In the genomic region with DNA sequence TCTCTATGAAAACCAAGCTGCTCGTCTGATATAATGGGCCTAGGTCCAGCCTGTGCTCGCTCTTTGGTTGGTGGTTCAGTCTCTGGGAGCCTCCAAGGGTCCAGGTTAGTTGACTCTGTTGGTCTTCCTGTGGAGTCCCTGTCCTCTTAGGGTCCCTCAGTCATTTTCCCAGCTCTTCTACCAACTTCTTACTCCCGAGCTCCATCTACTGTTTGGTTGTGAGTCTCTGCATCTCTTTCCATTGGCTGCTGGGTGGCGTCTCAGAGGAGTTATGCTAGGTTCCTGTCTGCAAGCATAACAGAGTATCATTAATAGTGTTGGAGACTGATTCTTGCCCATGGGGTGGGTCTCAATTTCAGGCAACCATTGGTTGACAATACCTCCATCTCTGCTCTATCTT, we compare ENCODE assay signal across 10 mouse cellular contexts. TPM values are rescaled to one million over a fixed set of nuclear protein-coding genes. Genes with fewer than 3 reads are reported as not detected.
A peak's percentile ranks its signal among the peaks of the same experiment; 100 is the strongest.
DNase-seq lines count a peak whose midpoint lies in the region; ATAC-seq and TF ChIP-seq lines count a peak whose summit lies in the region.
"Had no signal": no experiment of that assay in that cellular context is flagged by ENCODE, and none has a peak within 500 bp of the region (broad histone marks: within the 10 kb centered on the region; RNA-seq: fewer than 3 reads in every experiment).

No protein-coding gene starts in this region.

- ATAC-seq in kidney, embryonic 16.5 days (ENCODE audit: low FRiP score, low TSS enrichment) = no peak

- no peak overlapping the region for H3K27ac ChIP-seq in kidney, embryonic 16.5 days (ENCODE audit: low read length)
- H3K27ac ChIP-seq in ES-E14 (ENCODE audit: insufficient read depth, low read depth, low read length, poor library complexity, severe bottlenecking) = no peak overlapping the region
- H3K27ac ChIP-seq: limb, embryonic 15.5 days had no signal

- H3K4me1 ChIP-seq in kidney, embryonic 16.5 days (ENCODE audit: insufficient read depth, low read length) = no peaks in the 10 kb centered on the region
- H3K4me1 ChIP-seq in ES-E14 (ENCODE audit: control insufficient read depth in 2 of 2, insufficient read depth in 2 of 2, low read length in 2 of 2, poor library complexity in 1 of 2) = no peaks in the 10 kb centered on the region; a peak in 1 of 4 replicates
- H3K4me1 ChIP-seq: limb, embryonic 15.5 days had no signal

- in situ Hi-C loops in ES-E14 (cut with MboI; ENCODE audit: low sequenced_read_pairs in 2 of 2, unreplicated experiment in 2 of 2) = no loop called here

- H3K9me3 ChIP-seq in kidney, embryonic 16.5 days (ENCODE audit: low read length) = no peaks in the 10 kb centered on the region
- no peaks in the 10 kb centered on the region for H3K9me3 ChIP-seq in ES-E14 (ENCODE audit: control insufficient read depth, insufficient read depth, low read depth, low read length)
- H3K9me3 ChIP-seq: limb, embryonic 15.5 days had no signal

- H3K4me2 ChIP-seq in kidney, embryonic 16.5 days (replicated peaks; ENCODE audit: low read depth, low read length) = no peak overlapping the region
- H3K4me2 ChIP-seq: limb, embryonic 15.5 days had no signal

- peak; percentile 23 to 25 for DNase-seq in adrenal gland, postnatal 36 days
- DNase-seq in adrenal gland, adult 18-20 months (ENCODE audit: low spot score in 2 of 2) = no peak
- peak; percentile 26 for DNase-seq in kidney, adult 9 months
- DNase-seq in ES-E14 (ENCODE audit: low read depth, low spot score) = peak; percentile 11
- peak; percentile 16 to 27 for DNase-seq in kidney, postnatal 4 days
- no peak for DNase-seq in spleen, adult 18-20 months
- no peak for DNase-seq in cerebellum, adult 8-10 months

- H3K36me3 ChIP-seq in kidney, embryonic 16.5 days (ENCODE audit: insufficient read depth, low read length) = no peaks in the 10 kb centered on the region
- no peaks in the 10 kb centered on the region for H3K36me3 ChIP-seq in ES-E14 (ENCODE audit: control insufficient read depth, insufficient read depth, low read length, poor library complexity, severe bottlenecking)
- H3K36me3 ChIP-seq: limb, embryonic 15.5 days had no signal

- WGBS in kidney, embryonic 16.5 days = 30% methylated on average over 4 of the region's 4 CpGs

- H3K4me3 ChIP-seq in kidney, embryonic 16.5 days (ENCODE audit: low read length) = no peak overlapping the region
- no peak overlapping the region for H3K4me3 ChIP-seq in ES-E14 (ENCODE audit: insufficient read depth in 1 of 2, low read depth in 1 of 2, low read length in 2 of 2, poor library complexity in 1 of 2, severe bottlenecking in 1 of 2)
- H3K4me3 ChIP-seq: limb, embryonic 15.5 days had no signal

- no peak overlapping the region for H3K9ac ChIP-seq in kidney, embryonic 16.5 days (replicated peaks; ENCODE audit: low read length)
- no peak overlapping the region for H3K9ac ChIP-seq in ES-E14 (ENCODE audit: insufficient read depth, low read depth, low read length, poor library complexity, severe bottlenecking)
- H3K9ac ChIP-seq: limb, embryonic 15.5 days had no signal

- H3K27me3 ChIP-seq in kidney, embryonic 16.5 days (ENCODE audit: insufficient read depth, low read length) = no peaks in the 10 kb centered on the region
- H3K27me3 ChIP-seq: limb, embryonic 15.5 days had no signal

TF ChIP-seq in ES-E14, 5 proteins besides CTCF, POLR2A, EP300 and RAD21:
- TF ChIP-seq HCFC1 (IDR thresholded peaks at IDR 0.05; ENCODE audit: borderline replicate concordance, insufficient read depth, low read length) = no peak
- TF ChIP-seq ZC3H11A (IDR thresholded peaks at IDR 0.05; ENCODE audit: borderline replicate concordance, low read depth, low read length) = no peak
- TF ChIP-seq CHD2 (IDR thresholded peaks at IDR 0.05; ENCODE audit: low read depth, low read length) = no peak
- no peak for TF ChIP-seq ZNF384 (IDR thresholded peaks at IDR 0.05; ENCODE audit: low read depth, low read length)

RNA-seq across cellular contexts. Expression of a gene that starts 60.0 kb away (rescaled TPM):
- not detected for total RNA-seq in adrenal gland, postnatal 36 days (2021)
- total RNA-seq in adrenal gland, adult 18-20 months (2021) = not detected
- polyA plus RNA-seq in kidney, embryonic 16.5 days (2015; fragmentation: Nextera tagmentation; extraction: Ambion mirVana) = not detected in 2 replicates
- 0.48 and 0.49 TPM in 2 replicates for total RNA-seq in ES-E14 (2012; rRNA removed)
- polyA plus RNA-seq: limb, embryonic 15.5 days; small intestine, adult 2 months had no signal

Comparison
In these comparisons a context has a peak if more than half of its experiments do, and no peak if none do; other contexts are left out.
1. DNase-seq: peak in adrenal gland, postnatal 36 days (2 of 2), kidney, adult 9 months (single experiment), ES-E14 (single experiment) and kidney, postnatal 4 days (2 of 2); none in adrenal gland, adult 18-20 months (0 of 2), spleen, adult 18-20 months (0 of 2) and cerebellum, adult 8-10 months (single experiment).